Comparison of ENCODE assay signal across 8 mouse cellular contexts in genomic region chr4:126466251-126466750, GRCm38 (mm10). TPM values are rescaled to one million over a fixed set of nuclear protein-coding genes. Genes with fewer than 3 reads are reported as not detected.
A peak's percentile ranks its signal among the peaks of the same experiment; 100 is the strongest.
DNase-seq lines count a peak whose midpoint lies in the region; ATAC-seq and TF ChIP-seq lines count a peak whose summit lies in the region.

No protein-coding gene starts in this region.

- no peaks in the 10 kb centered on the region for H3K36me3 ChIP-seq in heart, embryonic 11.5 days (ENCODE audit: control insufficient read depth, insufficient read depth, low read length)
- peaks cover 2% of the 10 kb centered on the region; the same call in 1 of the 2 replicates for H3K36me3 ChIP-seq in ES-E14 (ENCODE audit: control insufficient read depth, insufficient read depth, low read length, poor library complexity, severe bottlenecking)
- peaks cover 19% of the 10 kb centered on the region for H3K36me3 ChIP-seq in hindbrain, embryonic 10.5 days
- peaks cover 17% of the 10 kb centered on the region for H3K36me3 ChIP-seq in midbrain, embryonic 10.5 days

- in situ Hi-C loops in ES-E14 (cut with MboI; ENCODE audit: low sequenced_read_pairs in 2 of 2, unreplicated experiment in 2 of 2), result no loop called here

- no peak overlapping the region for H3K27ac ChIP-seq in heart, embryonic 11.5 days (ENCODE audit: low read depth, low read length)
- H3K27ac ChIP-seq in ES-E14 (ENCODE audit: insufficient read depth, low read depth, low read length, poor library complexity, severe bottlenecking), result peak overlapping the region; percentile 78
- H3K27ac ChIP-seq in hindbrain, embryonic 10.5 days, result peak overlapping the region; percentile 99
- H3K27ac ChIP-seq in midbrain, embryonic 10.5 days (replicated peaks), result peak overlapping the region; percentile 100

- H3K4me1 ChIP-seq in heart, embryonic 11.5 days (ENCODE audit: control insufficient read depth, insufficient read depth, low read length), result peaks cover 26% of the 10 kb centered on the region
- H3K4me1 ChIP-seq in ES-E14 (ENCODE audit: control insufficient read depth in 2 of 2, insufficient read depth in 2 of 2, low read length in 2 of 2, poor library complexity in 1 of 2), result peaks cover 15 to 16% of the 10 kb centered on the region in 2 experiments; a peak in 3 of 4 replicates
- H3K4me1 ChIP-seq in hindbrain, embryonic 10.5 days (replicated peaks), result peaks cover 60% of the 10 kb centered on the region
- H3K4me1 ChIP-seq in midbrain, embryonic 10.5 days, result peaks cover 65% of the 10 kb centered on the region

- peak overlapping the region; percentile 46 for H3K4me2 ChIP-seq in heart, embryonic 11.5 days

- no peak for ATAC-seq in heart, embryonic 11.5 days (replicated peaks; ENCODE audit: insufficient number of reproducible peaks, low FRiP score, low TSS enrichment)

- no peaks in the 10 kb centered on the region for H3K27me3 ChIP-seq in heart, embryonic 11.5 days (ENCODE audit: control insufficient read depth, insufficient read depth, low read length)
- no peaks in the 10 kb centered on the region for H3K27me3 ChIP-seq in hindbrain, embryonic 10.5 days (ENCODE audit: insufficient read depth, poor library complexity, severe bottlenecking)
- no peaks in the 10 kb centered on the region for H3K27me3 ChIP-seq in midbrain, embryonic 10.5 days (ENCODE audit: low read depth, poor library complexity, severe bottlenecking)

- no peak overlapping the region; the same call in 1 of the 2 replicates for H3K9ac ChIP-seq in heart, embryonic 11.5 days (ENCODE audit: low read depth, low read length)
- peak overlapping the region; percentile 6; the same call in 1 of the 2 replicates for H3K9ac ChIP-seq in ES-E14 (ENCODE audit: insufficient read depth, low read depth, low read length, poor library complexity, severe bottlenecking)

- H3K4me3 ChIP-seq in heart, embryonic 11.5 days (ENCODE audit: low read depth, low read length), result no peak overlapping the region
- H3K4me3 ChIP-seq in ES-E14 (ENCODE audit: insufficient read depth in 1 of 2, low read depth in 1 of 2, low read length in 2 of 2, poor library complexity in 1 of 2, severe bottlenecking in 1 of 2), result peak overlapping the region; percentile 29 to 98
- H3K4me3 ChIP-seq in hindbrain, embryonic 10.5 days, result peak overlapping the region; percentile 96
- peak overlapping the region; percentile 97 for H3K4me3 ChIP-seq in midbrain, embryonic 10.5 days

- WGBS in heart, embryonic 11.5 days (ENCODE audit: insufficient replicate concordance), result 32% methylated on average over 8 of the region's 8 CpGs
- 17% methylated on average over 8 of the region's 8 CpGs for WGBS in hindbrain, embryonic 10.5 days
- 15% methylated on average over 8 of the region's 8 CpGs for WGBS in midbrain, embryonic 10.5 days

- DNase-seq in heart, postnatal 4 days, result no peak
- no peak for DNase-seq in ES-E14 (ENCODE audit: low read depth, low spot score)
- no peak for DNase-seq in hindbrain, embryonic 10.5 days (ENCODE audit: low spot score)
- no peak for DNase-seq in midbrain, embryonic 10.5 days (ENCODE audit: low spot score)
- no peak for DNase-seq in frontal cortex, postnatal 10 days (ENCODE audit: low spot score in 2 of 2)
- no peak for DNase-seq in testis, postnatal 10 days (ENCODE audit: low spot score)
- DNase-seq in right cerebral cortex, adult 2 months (ENCODE audit: low spot score in 2 of 2), result no peak

- H3K9me3 ChIP-seq in heart, embryonic 11.5 days (replicated peaks; ENCODE audit: control insufficient read depth, low read length), result no peaks in the 10 kb centered on the region
- H3K9me3 ChIP-seq in ES-E14 (ENCODE audit: control insufficient read depth, insufficient read depth, low read depth, low read length), result no peaks in the 10 kb centered on the region
- no peaks in the 10 kb centered on the region for H3K9me3 ChIP-seq in hindbrain, embryonic 10.5 days
- H3K9me3 ChIP-seq in midbrain, embryonic 10.5 days (replicated peaks), result no peaks in the 10 kb centered on the region

TF ChIP-seq in ES-E14, 5 proteins besides CTCF, POLR2A, EP300 and RAD21:
- TF ChIP-seq HCFC1 (IDR thresholded peaks at IDR 0.05; ENCODE audit: borderline replicate concordance, insufficient read depth, low read length) (no peak), CHD2 (IDR thresholded peaks at IDR 0.05; ENCODE audit: low read depth, low read length) (no peak), ZC3H11A (IDR thresholded peaks at IDR 0.05; ENCODE audit: borderline replicate concordance, low read depth, low read length) (no peak), MAFK (IDR thresholded peaks at IDR 0.05; ENCODE audit: insufficient read depth, low read depth, low read length) (no peak), ZNF384 (IDR thresholded peaks at IDR 0.05; ENCODE audit: low read depth, low read length) (no peak)
TF ChIP-seq in ES-E14: peak in this region for 0.

RNA-seq across cellular contexts. Expression of gene Ago1, which starts 2.1 kb away (rescaled TPM):
- polyA plus RNA-seq in heart, embryonic 11.5 days (2014; fragmentation: Nextera tagmentation; extraction: Ambion mirVana), result 3.9 and 4.1 TPM in 2 replicates
- total RNA-seq in heart, postnatal 4 days (2021), result 10 to 100 TPM; 16.1 to 18.2 TPM
- total RNA-seq in ES-E14 (2012; rRNA removed), result 15.8 and 22.6 TPM in 2 replicates
- 11.8 and 13.2 TPM in 2 replicates for polyA plus RNA-seq in hindbrain, embryonic 10.5 days (2016; fragmentation: Nextera tagmentation; extraction: Ambion mirVana)
- 11.9 and 16.3 TPM in 2 replicates for polyA plus RNA-seq in midbrain, embryonic 10.5 days (2016; fragmentation: Nextera tagmentation; extraction: Ambion mirVana)

RNA-seq across cellular contexts. Expression of gene Ago3, which starts 36.9 kb away (rescaled TPM):
- polyA plus RNA-seq in heart, embryonic 11.5 days (2014; fragmentation: Nextera tagmentation; extraction: Ambion mirVana), result 8.4 and 15.7 TPM in 2 replicates
- total RNA-seq in heart, postnatal 4 days (2021), result 10 to 100 TPM; 13.2 to 14.2 TPM
- total RNA-seq in ES-E14 (2012; rRNA removed), result 17.6 and 17.8 TPM in 2 replicates
- 12.6 and 12.7 TPM in 2 replicates for polyA plus RNA-seq in hindbrain, embryonic 10.5 days (2016; fragmentation: Nextera tagmentation; extraction: Ambion mirVana)
- 13.3 and 15.9 TPM in 2 replicates for polyA plus RNA-seq in midbrain, embryonic 10.5 days (2016; fragmentation: Nextera tagmentation; extraction: Ambion mirVana)
